Mouse (Mus musculus): ENCODE measurements at regions not wholly inside any gene's neighbourhood (a gene's known extent, or its start where the extent isn't known, plus 50 kb on each side); places are given as distances from the start of the nearest gene placed in this dataset.

GRCm38 (mm10) chr12:49105931-49106330, 276.5 kb upstream of the Foxg1 start:
- TF ChIP-seq CTCF (IDR thresholded peaks at IDR 0.05) (no peak), POLR2A (IDR thresholded peaks at IDR 0.05; ENCODE audit: insufficient read depth, low read depth, low read length) (no peak), EP300 (IDR thresholded peaks at IDR 0.05; ENCODE audit: insufficient read depth, low read depth, low read length) (no peak)

Data from heart, adult 2 months (tissue).